Mouse (Mus musculus) midbrain, embryonic 14.5 days (tissue): ENCODE data around the gene Zfp428. TPM values are rescaled to one million over a fixed set of nuclear protein-coding genes. Genes with fewer than 3 reads are reported as not detected.
"Not testable (repeated sequence)": the region's sequence is repeated elsewhere in the genome, so short reads cannot be mapped to it uniquely, and the experiment has no call there.

Experiments
- ATAC-seq: fragments of 200-750 bp; cut with Nextera tagmentation; 2 replicates; pipeline ENCODE4 v1.8.0; 2017; ENCODE audit warnings: moderate number of reproducible peaks, moderate library complexity; ENCODE audit not compliant: low FRiP score, low TSS enrichment
- DNase-seq: peaks from one replicate; pipeline ENCODE4 v3.0.0-alpha.2; 2015
- H3K27ac ChIP-seq: fragments of 300-500 bp; sonication (generic); replicated peaks from 2 replicates; pipeline ENCODE4 v1.5.1; 2014; ENCODE audit warnings: mild to moderate bottlenecking, low read depth, low read length, moderate library complexity
- H3K27me3 ChIP-seq: fragments of 300-500 bp; sonication (generic); 2 replicates; pipeline ENCODE4 v1.6.1; 2014; ENCODE audit warnings: low read length, control low read depth, mixed read lengths; ENCODE audit not compliant: control insufficient read depth, insufficient read depth
- H3K36me3 ChIP-seq: fragments of 300-500 bp; sonication (generic); 2 replicates; pipeline ENCODE4 v1.6.1; 2014; ENCODE audit warnings: low read length, control low read depth; ENCODE audit not compliant: control insufficient read depth, insufficient read depth
- H3K4me1 ChIP-seq: fragments of 300-500 bp; sonication (generic); 2 replicates; pipeline ENCODE4 v1.6.1; 2014; ENCODE audit warnings: mild to moderate bottlenecking, antibody characterized with exemption, low read length, control low read depth; ENCODE audit not compliant: control insufficient read depth, insufficient read depth
- H3K4me2 ChIP-seq: fragments of 300-500 bp; sonication (generic); 2 replicates; pipeline ENCODE4 v1.6.1; 2014; ENCODE audit warnings: mild to moderate bottlenecking, low read length, moderate library complexity
- H3K4me3 ChIP-seq: fragments of 300-500 bp; sonication (generic); replicated peaks from 2 replicates; pipeline ENCODE4 v1.5.1; 2014; ENCODE audit warnings: low read depth, low read length
- H3K9ac ChIP-seq: fragments of 300-500 bp; sonication (generic); replicated peaks from 2 replicates; pipeline ENCODE4 v1.6.1; 2014; ENCODE audit warnings: mild to moderate bottlenecking, low read length, moderate library complexity
- H3K9me3 ChIP-seq: fragments of 300-500 bp; sonication (generic); 2 replicates; pipeline ENCODE4 v1.6.1; 2016; ENCODE audit warnings: low read length, control low read depth, mixed read lengths; ENCODE audit not compliant: control insufficient read depth
- WGBS: fragments of 180-500 bp; shearing (Covaris S2); extraction: QIAGEN DNeasy Blood & Tissue Kit; methylation state at CpG from one replicate; pipeline ENCODE4 v1.1.7; 2014; 5-methylcytosine and 5-hydroxymethylcytosine counted together
- polyA plus RNA-seq: library from polyadenylated mRNA; unstranded; fragments of >200 nt; fragmentation: Nextera tagmentation; extraction: Ambion mirVana; gene quantifications from 2 replicates; pipeline ENCODE4 v1.2.1, GENCODE M21; 2014

Gene Zfp428
- polyA plus RNA-seq, 1 experiment from 2014 or later = 216 TPM

- DNase-seq = no peak
- no peak overlapping the region for H3K9ac ChIP-seq
- peaks cover 21% of the 10 kb centered on the region for H3K4me1 ChIP-seq
- ATAC-seq = no peak
- H3K9me3 ChIP-seq = no peaks in the 10 kb centered on the region
- no peak overlapping the region for H3K27ac ChIP-seq
- no peaks in the 10 kb centered on the region for H3K27me3 ChIP-seq
- WGBS = 92% methylated on average over 5 of the region's 5 CpGs
- H3K4me3 ChIP-seq = no peak overlapping the region
- H3K36me3 ChIP-seq = no peaks in the 10 kb centered on the region
- H3K4me2 ChIP-seq = no peak overlapping the region
These were observed 27.9 kb upstream of the Zfp428 start for GRCm38 (mm10) chr7:24478911-24479310.

DNA sequence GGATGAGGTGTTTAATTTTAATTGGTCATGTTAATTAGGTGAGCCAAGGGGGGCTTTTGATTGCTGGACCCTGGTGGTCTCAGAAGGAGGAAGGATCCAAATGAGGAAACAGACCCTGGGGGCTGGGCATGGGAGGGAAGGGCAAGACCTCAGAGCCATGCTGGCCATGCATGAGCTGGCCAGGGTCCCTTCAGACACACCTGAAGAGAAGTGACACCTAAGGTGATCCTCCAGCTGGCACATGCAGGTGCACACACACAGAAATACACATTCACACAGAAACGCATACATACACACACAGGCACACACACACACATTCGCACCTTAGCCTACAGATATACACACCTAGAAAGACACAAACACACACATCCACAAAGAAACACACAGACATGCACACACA lies 27.1 kb upstream of the Zfp428 start:
- H3K4me1 ChIP-seq = peaks cover 29% of the 10 kb centered on the region
- 96% methylated on average over 2 of the region's 2 CpGs for WGBS
- H3K27ac ChIP-seq = no peak overlapping the region
- peak overlapping the region; percentile 86; the same call in 1 of the 2 replicates for H3K4me2 ChIP-seq
- no peaks in the 10 kb centered on the region for H3K9me3 ChIP-seq
- no peaks in the 10 kb centered on the region for H3K27me3 ChIP-seq
- ATAC-seq (no peak), DNase-seq (no peak)
- no peaks in the 10 kb centered on the region for H3K36me3 ChIP-seq
- H3K4me3 ChIP-seq = no peak overlapping the region
- H3K9ac ChIP-seq = no peak overlapping the region; the same call in 1 of the 2 replicates

DNA sequence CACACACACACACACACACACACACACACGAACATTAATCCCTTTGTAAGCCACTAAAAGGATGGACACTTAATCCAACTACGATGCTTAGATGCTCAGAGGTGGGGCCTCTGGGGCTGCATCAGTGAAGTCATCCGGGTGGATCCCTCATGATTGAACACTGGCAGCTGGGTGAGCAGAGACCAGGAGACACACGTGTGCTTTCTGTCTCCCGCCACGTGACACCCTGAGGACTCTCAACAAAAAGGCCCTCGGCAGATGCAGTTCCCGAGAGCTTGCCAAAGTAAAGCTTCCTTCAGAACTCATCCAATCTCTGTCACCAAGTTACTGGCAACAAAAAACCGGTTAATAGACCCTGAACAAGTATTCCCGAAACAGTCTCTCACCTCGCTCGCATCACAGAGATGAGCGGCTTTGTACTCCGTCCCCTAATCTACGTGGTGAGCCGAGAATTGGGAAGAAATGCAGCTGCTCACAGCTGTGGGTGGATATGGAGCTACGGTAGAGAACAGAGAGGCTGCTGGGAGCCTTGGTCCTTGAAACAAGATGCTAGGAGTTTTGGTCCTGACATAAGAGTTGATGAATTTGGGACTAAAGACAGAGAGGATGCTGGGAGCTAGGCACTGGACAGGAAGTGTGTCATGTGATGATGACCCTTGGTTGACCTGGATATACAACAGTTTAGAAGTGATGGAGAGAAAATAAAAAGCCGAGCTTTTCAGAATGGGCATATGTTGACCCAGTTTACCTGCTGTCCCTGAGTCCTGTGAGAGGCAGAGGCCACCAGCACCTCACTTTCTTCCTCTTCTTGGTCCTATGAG lies 26.5 kb upstream of the Zfp428 start:
- Histone ChIP-seq H3K9ac (no peak overlapping the region; the same call in 1 of the 2 replicates), H3K4me2 (peak overlapping the region; percentile 86), H3K27me3 (no peaks in the 10 kb centered on the region), H3K4me1 (peaks cover 36% of the 10 kb centered on the region), H3K27ac (no peak overlapping the region), H3K4me3 (no peak overlapping the region; the same call in 1 of the 2 replicates), H3K9me3 (no peaks in the 10 kb centered on the region), H3K36me3 (no peaks in the 10 kb centered on the region)
- ATAC-seq (no peak), DNase-seq (no peak)
- WGBS = 54% methylated on average over 18 of the region's 18 CpGs

DNA sequence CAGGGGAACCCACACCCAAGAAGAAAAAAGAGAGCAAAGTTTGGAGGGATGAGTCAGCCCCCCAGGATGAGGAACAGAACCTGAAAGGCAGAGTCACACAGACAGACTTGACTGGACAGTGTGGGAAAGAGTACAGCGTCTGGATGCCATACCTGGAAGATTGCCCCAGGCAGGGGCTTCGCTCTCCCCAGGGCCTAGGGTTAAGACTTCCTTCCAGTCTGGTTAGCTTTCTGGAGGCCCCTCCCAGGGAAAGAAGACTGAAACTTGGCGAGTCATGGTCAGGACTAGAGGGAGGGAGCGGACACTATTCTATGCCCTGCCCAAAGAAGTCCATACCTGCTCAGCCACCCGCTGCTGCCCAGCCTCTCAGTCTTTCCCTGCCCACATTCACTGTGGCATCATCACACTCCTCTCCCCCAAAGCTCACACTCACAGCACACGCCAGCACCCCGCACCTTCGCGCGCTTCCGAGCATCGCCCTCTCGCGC lies 25.8 kb upstream of the Zfp428 start:
- H3K9ac ChIP-seq = peak overlapping the region; percentile 97
- peak overlapping the region; percentile 74 for H3K4me3 ChIP-seq
- H3K9me3 ChIP-seq = no peaks in the 10 kb centered on the region
- peak overlapping the region; percentile 88; the same call in 1 of the 2 replicates for H3K27ac ChIP-seq
- WGBS = 12% methylated on average over 14 of the region's 14 CpGs
- H3K36me3 ChIP-seq = no peaks in the 10 kb centered on the region
- peaks cover 43% of the 10 kb centered on the region for H3K4me1 ChIP-seq
- peak overlapping the region; percentile 86 for H3K4me2 ChIP-seq
- ATAC-seq (no peak; the same call in 1 of the 2 replicates), DNase-seq (no peak)
- H3K27me3 ChIP-seq = no peaks in the 10 kb centered on the region

DNA sequence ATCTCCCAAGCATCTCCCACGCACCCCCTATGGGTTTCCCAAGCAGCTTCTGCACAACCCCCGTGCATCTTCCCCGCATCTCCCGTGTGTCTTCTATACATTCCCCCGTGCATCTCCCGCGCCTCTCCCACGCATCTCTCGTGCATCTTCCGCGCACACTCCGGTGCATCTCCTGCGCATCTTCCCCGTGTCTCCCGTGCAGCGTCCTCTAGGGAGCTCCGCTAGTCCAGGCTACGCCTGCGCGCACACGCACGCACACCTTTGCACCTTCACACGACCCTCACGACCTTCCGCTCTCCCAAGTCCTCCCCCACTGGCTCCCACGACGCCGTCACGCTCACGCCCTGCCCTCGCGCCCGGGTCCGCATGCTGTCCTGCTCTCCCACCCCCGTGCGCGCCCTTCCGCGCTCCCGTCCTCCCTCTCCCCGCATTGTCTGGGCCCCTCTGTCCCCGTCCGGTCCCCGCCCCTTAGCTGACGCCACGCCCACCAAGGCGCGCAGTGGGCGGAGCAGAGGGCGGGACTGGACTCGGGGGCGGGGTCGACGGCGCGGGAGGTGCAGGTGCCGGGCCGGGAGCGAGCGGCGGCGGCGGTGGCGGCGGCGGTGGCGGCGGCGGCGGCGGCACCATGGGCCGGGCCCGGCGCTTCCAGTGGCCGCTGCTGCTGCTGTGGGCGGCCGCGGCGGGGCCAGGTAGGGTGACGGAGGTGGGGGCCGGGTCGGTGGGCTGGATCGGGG lies 25.2 kb upstream of the Zfp428 start, which contains the start of gene Cadm4:
Cadm4 (plus strand) TSS at position 550 of the 734 bp plus-strand sequence.
- peak; percentile 87 for ATAC-seq
- WGBS = under 1% methylated on average over 80 of the region's 83 CpGs
- H3K4me1 ChIP-seq = peaks cover 49% of the 10 kb centered on the region

GRCm38 (mm10) chr7:24482208-24483020 lies 24.4 kb upstream of the Zfp428 start:
- H3K27ac ChIP-seq = peak overlapping the region; percentile 88
- peaks cover 56% of the 10 kb centered on the region for H3K4me1 ChIP-seq
- H3K4me3 ChIP-seq = peak overlapping the region; percentile 74
- no peaks in the 10 kb centered on the region for H3K27me3 ChIP-seq
- H3K4me2 ChIP-seq = peak overlapping the region; percentile 86
- DNase-seq = peak; percentile 63
- H3K9me3 ChIP-seq = no peaks in the 10 kb centered on the region
- H3K9ac ChIP-seq = peak overlapping the region; percentile 97
- no peaks in the 10 kb centered on the region for H3K36me3 ChIP-seq
- WGBS = 1% methylated on average over 27 of the region's 38 CpGs
- no peak for ATAC-seq

More for the DNA sequence above, 25.2 kb upstream of the Zfp428 start, which contains the start of gene Cadm4:
- Histone ChIP-seq H3K27me3 (no peaks in the 10 kb centered on the region), H3K4me3 (peak within 1 kb of the TSS; percentile 74), H3K9ac (peak within 1 kb of the TSS; percentile 97), H3K4me2 (peak within 1 kb of the TSS; percentile 86), H3K9me3 (no peaks in the 10 kb centered on the region), H3K36me3 (no peaks in the 10 kb centered on the region), H3K27ac (peak within 1 kb of the TSS; percentile 88)
- peak; percentile 96 for DNase-seq

- H3K27me3 ChIP-seq, ATAC-seq, H3K36me3 ChIP-seq, H3K9me3 ChIP-seq, DNase-seq: not testable (repeated sequence)
- H3K4me3 ChIP-seq = peak overlapping the region; percentile 74
- H3K9ac ChIP-seq = peak overlapping the region; percentile 97
- H3K27ac ChIP-seq = 0 out of 2 replicates have a peak overlapping the region, but pooled peaks have one; percentile 88
- peaks cover 60% of the 10 kb centered on the region for H3K4me1 ChIP-seq
- H3K4me2 ChIP-seq = peak overlapping the region; percentile 86
- WGBS = 58% methylated on average over 6 of the region's 6 CpGs
These were observed 23.5 kb upstream of the Zfp428 start for GRCm38 (mm10) chr7:24483291-24483690.

- Histone ChIP-seq H3K4me2 (peak overlapping the region; percentile 56), H3K4me3 (peak overlapping the region; percentile 26), H3K36me3 (0 out of 2 replicates have a peak, but pooled peaks cover 2% of the 10 kb centered on the region), H3K27ac (peak overlapping the region; percentile 74; the same call in 1 of the 2 replicates), H3K9me3 (no peaks in the 10 kb centered on the region), H3K27me3 (no peaks in the 10 kb centered on the region), H3K4me1 (peaks cover 54% of the 10 kb centered on the region), H3K9ac (peak overlapping the region; percentile 55; the same call in 1 of the 2 replicates)
- DNase-seq (no peak), ATAC-seq (no peak)
- 74% methylated on average over 9 of the region's 9 CpGs for WGBS
These were observed 21.3 kb upstream of the Zfp428 start for GRCm38 (mm10) chr7:24485481-24485880.
